Mouse (Mus musculus) monocyte, adult 2 months (primary cell): Measurements from ENCODE around the gene Ythdf1.

Source experiments
- DNase-seq, 2 experiments: peaks; one replicate each; pipeline ENCODE4 v3.0.0; 2022; ENCODE audit warnings: low spot score in 2 of 2, low read depth in 1 of 2

Gene Ythdf1

DNA sequence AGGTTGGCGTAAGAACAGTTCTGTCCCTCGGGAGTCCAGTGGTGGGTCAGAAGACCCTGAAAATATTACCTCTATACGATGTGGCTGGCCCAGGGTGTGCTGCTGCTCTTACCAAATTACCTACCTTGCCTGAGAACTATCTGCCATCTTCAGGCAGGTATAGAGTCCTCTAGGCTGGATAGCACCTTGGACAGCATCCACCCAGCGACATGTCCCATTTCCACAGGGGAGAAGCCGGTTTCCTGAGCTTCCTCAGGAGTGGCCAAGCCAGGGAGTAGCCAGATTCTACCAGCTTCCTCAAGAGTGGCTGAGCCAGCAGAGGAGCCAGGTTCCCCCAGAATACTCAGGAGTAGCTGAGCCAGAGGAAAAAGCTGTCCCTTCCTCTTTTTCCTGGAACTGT lies 35.5 kb downstream of the Ythdf1 start:
- DNase-seq: no peak

DNA sequence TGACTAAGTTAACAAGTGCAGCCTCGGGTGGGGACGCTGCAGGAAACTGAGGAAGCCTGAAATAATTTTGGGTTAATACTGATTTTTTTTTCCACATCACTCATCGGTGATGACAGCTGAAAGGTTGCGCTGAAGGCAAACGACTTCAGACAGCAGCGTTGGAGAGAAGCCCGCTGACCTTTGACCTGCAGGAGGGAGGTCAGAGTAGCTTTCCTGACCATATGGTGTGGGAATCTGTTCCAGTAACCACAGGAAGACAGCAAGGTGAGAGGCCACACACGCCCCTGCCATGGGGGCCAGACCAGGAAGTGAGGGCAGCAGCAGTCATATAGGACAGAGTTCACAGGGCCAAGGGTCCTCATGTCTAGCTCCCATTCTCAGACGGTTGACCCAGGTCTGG lies 39.5 kb downstream of the Ythdf1 start:
- no peak for DNase-seq

DNA sequence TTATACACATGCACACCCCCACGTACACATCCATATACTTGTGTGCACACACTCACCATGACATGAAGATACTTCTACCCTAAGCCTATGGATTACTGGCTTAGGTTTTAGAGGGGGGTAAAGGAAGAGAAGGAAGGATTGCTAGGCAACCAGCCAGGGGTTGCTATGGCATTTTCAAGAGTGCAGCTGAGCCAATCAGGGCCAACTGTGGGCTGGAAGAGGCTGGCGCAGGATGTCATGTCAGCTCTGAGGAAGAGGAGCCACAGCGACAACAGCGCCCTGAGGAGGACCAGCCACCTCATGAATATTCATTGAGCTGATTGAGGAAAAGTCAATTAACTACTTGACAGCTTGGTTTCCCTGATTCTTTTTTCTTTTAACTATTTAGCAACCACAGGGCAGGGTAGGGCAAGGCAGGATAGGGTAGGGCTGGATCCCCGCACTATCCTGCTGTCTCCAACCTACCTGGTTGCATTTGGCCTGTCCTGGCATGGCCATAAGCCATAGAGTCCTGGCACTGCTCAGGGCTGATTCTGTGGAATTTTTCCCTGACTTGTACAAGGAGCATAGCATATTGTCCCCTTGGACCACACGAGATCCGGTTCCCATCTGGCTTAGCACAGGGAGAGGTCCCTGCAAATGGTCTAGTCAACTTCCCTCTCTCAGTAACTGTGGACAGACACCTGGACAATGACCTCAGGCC lies 41.2 kb downstream of the Ythdf1 start:
- no peak for DNase-seq

DNA sequence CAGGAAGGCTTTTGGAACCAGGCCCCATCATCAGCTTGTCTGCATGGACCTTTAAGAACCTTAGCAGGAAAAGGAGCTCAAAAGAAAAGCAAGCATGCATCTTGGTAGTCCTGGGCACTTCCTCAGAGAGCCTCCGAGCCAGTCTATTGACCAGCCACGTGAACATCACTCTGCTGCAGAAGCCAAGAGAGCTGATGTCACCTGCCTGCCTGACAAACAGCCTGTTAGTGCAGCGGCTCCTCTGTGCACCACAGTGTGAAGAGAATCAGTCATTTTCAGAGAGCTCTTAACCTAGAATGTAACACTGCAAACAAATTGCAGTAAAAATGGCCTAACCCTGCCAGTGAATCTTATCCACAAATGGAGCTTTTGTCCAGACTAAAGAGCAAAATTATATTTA lies 50.7 kb downstream of the Ythdf1 start:
- no peak for DNase-seq

DNA sequence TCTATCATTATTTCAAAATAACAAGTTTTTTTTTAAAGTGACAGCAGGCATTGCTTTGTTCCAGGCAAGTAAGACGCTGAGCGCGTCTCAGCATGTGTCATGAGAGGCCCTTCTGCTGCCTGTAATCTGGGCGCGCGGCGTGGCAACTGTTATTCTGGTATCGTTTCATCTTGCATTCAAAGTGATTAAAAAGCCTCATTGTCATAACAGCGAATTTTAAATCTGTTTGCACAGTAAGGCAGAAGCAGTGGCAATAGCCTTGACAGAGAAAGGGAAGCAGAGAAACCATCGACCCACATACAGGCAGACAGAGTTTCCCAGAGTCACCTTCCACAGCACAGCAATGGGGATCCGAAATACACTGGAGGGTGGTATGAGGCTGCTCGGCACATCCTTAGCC lies 59.2 kb downstream of the Ythdf1 start:
- DNase-seq: no peak

DNA sequence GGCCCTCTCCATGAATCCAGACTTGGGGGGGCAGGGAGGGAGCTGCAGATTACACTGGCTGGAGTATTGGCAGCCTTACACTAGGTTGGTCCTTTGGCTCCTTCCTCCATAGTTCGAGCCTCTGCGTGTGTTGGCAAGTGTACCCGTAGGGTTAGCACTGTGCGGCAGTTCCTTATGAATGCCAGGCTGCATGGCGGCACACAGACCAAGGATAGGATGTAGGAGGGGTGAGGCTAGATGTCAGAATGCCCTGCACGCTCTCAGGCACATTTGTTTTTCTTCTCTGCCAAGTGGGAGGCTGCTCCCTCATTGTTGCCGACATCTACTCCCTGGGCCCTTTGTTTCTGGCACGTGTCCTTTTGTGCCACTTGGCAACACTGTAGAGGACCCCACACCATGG lies 63.6 kb downstream of the Ythdf1 start:
- DNase-seq: no peak

DNA sequence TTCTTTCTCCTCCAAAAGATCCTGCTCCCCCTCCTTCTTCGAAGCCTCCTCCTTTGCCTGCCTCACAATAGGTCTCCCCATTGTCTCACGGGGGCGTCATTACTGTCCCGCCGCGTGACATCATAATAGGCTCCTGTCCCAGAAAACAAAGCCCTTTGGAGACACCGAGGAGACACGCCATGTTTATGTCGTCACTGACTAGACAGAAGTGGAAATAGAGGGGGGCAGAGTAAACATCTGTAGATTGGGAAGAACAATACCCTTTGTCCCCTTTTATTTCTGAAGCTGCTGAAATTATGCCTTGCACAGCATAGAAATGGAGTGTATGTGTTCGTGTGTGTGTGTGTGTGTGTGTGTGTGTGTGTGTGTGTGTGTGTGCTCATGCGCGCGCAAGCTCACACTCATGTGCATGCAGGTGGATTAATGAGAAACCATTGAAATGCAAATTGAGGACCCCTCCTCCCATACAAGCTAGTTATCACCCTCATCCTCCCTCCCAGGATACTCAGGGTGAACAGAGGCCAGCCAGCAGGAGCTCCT lies 65.7 kb downstream of the Ythdf1 start:
- DNase-seq: no peak
